Mouse (Mus musculus): ENCODE measurements around the gene S100a7a.
A peak's percentile ranks its signal among the peaks of the same experiment; 100 is the strongest.

S100a7a gene

GRCm38 (mm10) chr3:90627366-90627765, 26.5 kb upstream of the S100a7a start:
- DNase-seq (ENCODE audit: extremely low read depth, low read depth, low spot score), result no peak

GRCm38 (mm10) chr3:90627807-90628206, 26.0 kb upstream of the S100a7a start:
- no peak for DNase-seq (ENCODE audit: extremely low read depth, low read depth, low spot score)

- DNase-seq (ENCODE audit: extremely low read depth, low read depth, low spot score), result no peak
Measured at GRCm38 (mm10) chr3:90629298-90629697, 24.5 kb upstream of the S100a7a start.

GRCm38 (mm10) chr3:90631984-90632383, 21.8 kb upstream of the S100a7a start:
- DNase-seq (ENCODE audit: extremely low read depth, low read depth, low spot score), result no peak

- DNase-seq (ENCODE audit: extremely low read depth, low read depth, low spot score), result peak; percentile 28
Measured at GRCm38 (mm10) chr3:90638511-90639275, 15.1 kb upstream of the S100a7a start.

- no peak for DNase-seq (ENCODE audit: extremely low read depth, low read depth, low spot score)
Measured at GRCm38 (mm10) chr3:90639511-90640154, 14.2 kb upstream of the S100a7a start.

- no peak for DNase-seq (ENCODE audit: extremely low read depth, low read depth, low spot score)
Measured at GRCm38 (mm10) chr3:90640981-90641380, 12.8 kb upstream of the S100a7a start.

GRCm38 (mm10) chr3:90644220-90644619, 9.6 kb upstream of the S100a7a start:
- no peak for DNase-seq (ENCODE audit: extremely low read depth, low read depth, low spot score)

- peak; percentile 75 for DNase-seq (ENCODE audit: extremely low read depth, low read depth, low spot score)
Measured at GRCm38 (mm10) chr3:90647291-90647690, 6.5 kb upstream of the S100a7a start.

- no peak for DNase-seq (ENCODE audit: extremely low read depth, low read depth, low spot score)
Measured at GRCm38 (mm10) chr3:90648981-90649380, 4.8 kb upstream of the S100a7a start.

GRCm38 (mm10) chr3:90649832-90650231, 4.0 kb upstream of the S100a7a start:
- no peak for DNase-seq (ENCODE audit: extremely low read depth, low read depth, low spot score)

- DNase-seq (ENCODE audit: extremely low read depth, low read depth, low spot score), result no peak
Measured at GRCm38 (mm10) chr3:90652878-90653508, 824 bp upstream of the S100a7a start.

- no peak for DNase-seq (ENCODE audit: extremely low read depth, low read depth, low spot score)
Measured at GRCm38 (mm10) chr3:90657405-90657804, 3.6 kb downstream of the S100a7a start.

- no peak for DNase-seq (ENCODE audit: extremely low read depth, low read depth, low spot score)
Measured at GRCm38 (mm10) chr3:90659364-90660044, 5.7 kb downstream of the S100a7a start.

GRCm38 (mm10) chr3:90664219-90664618, 10.4 kb downstream of the S100a7a start:
- DNase-seq (ENCODE audit: extremely low read depth, low read depth, low spot score), result no peak

GRCm38 (mm10) chr3:90668846-90669245, 15.0 kb downstream of the S100a7a start, which contains the start of gene S100a8:
Gene S100a8 (plus strand): TSS chr3:90668978.
- peak; percentile 82 for DNase-seq (ENCODE audit: extremely low read depth, low read depth, low spot score)

GRCm38 (mm10) chr3:90678656-90679055, 24.8 kb downstream of the S100a7a start:
- no peak for DNase-seq (ENCODE audit: extremely low read depth, low read depth, low spot score)

- no peak for DNase-seq (ENCODE audit: extremely low read depth, low read depth, low spot score)
Measured at GRCm38 (mm10) chr3:90683929-90684328, 30.1 kb downstream of the S100a7a start.

- no peak for DNase-seq (ENCODE audit: extremely low read depth, low read depth, low spot score)
Measured at GRCm38 (mm10) chr3:90686835-90687234, 33.0 kb downstream of the S100a7a start.

GRCm38 (mm10) chr3:90693496-90693895, 39.7 kb downstream of the S100a7a start:
- no peak for DNase-seq (ENCODE audit: extremely low read depth, low read depth, low spot score)

GRCm38 (mm10) chr3:90695613-90696012, 41.8 kb downstream of the S100a7a start, which contains the start of gene S100a9:
Gene S100a9 (minus strand): TSS chr3:90695721.
- DNase-seq (ENCODE audit: extremely low read depth, low read depth, low spot score), result no peak

Measured in fat pad, adult 2 months (tissue).